Comparison of ENCODE assay signal across 9 mouse cellular contexts in genomic region chr1:38202475-38203183, GRCm38 (mm10).
DNase-seq lines count a peak whose midpoint lies in the region; ATAC-seq and TF ChIP-seq lines count a peak whose summit lies in the region.
"Had no signal": no experiment of that assay in that cellular context is flagged by ENCODE, and none has a peak within 500 bp of the region (broad histone marks: within the 10 kb centered on the region; RNA-seq: fewer than 3 reads in every experiment).

No protein-coding gene starts in this region.

- WGBS in lung, embryonic 14.5 days = 64% methylated on average over 10 of the region's 10 CpGs
- WGBS in kidney, embryonic 14.5 days = 65% methylated on average over 10 of the region's 10 CpGs

- H3K9ac ChIP-seq in lung, embryonic 14.5 days = no peak overlapping the region
- H3K9ac ChIP-seq in kidney, embryonic 14.5 days (ENCODE audit: low read depth, low read length) = no peak overlapping the region

- H3K9me3 ChIP-seq in lung, embryonic 14.5 days (ENCODE audit: low read depth, low read length) = no peaks in the 10 kb centered on the region
- H3K9me3 ChIP-seq in kidney, embryonic 14.5 days (ENCODE audit: control insufficient read depth, low read length) = no peaks in the 10 kb centered on the region

- DNase-seq in CD4-positive, CD25-positive, alpha-beta regulatory T cell, adult 2 months (ENCODE audit: low read depth, low spot score) = peak; percentile 7
- peak; percentile 72 for DNase-seq in lung, embryonic 14.5 days
- no peak for DNase-seq in lung, adult 18-20 months
- DNase-seq in adrenal gland, postnatal 4 days (ENCODE audit: low spot score in 2 of 2) = peak; percentile 10 to 15
- no peak for DNase-seq in right cerebral cortex, adult 18-20 months
- no peak for DNase-seq in frontal cortex, postnatal 25 days (ENCODE audit: low spot score in 2 of 2)

- no peaks in the 10 kb centered on the region for H3K27me3 ChIP-seq in lung, embryonic 14.5 days (ENCODE audit: insufficient read depth, low read length)
- H3K27me3 ChIP-seq in kidney, embryonic 14.5 days (ENCODE audit: control insufficient read depth, insufficient read depth, low read length) = no peaks in the 10 kb centered on the region

- H3K4me2 ChIP-seq in lung, embryonic 14.5 days = no peak overlapping the region
- H3K4me2 ChIP-seq in kidney, embryonic 14.5 days (replicated peaks; ENCODE audit: low read depth, low read length) = no peak overlapping the region

- peak; percentile 85 for TF ChIP-seq CTCF in lung, embryonic 14.5 days (IDR thresholded peaks at IDR 0.05; ENCODE audit: low read depth)

- no peak for ATAC-seq in CD4-positive, CD25-positive, alpha-beta regulatory T cell, adult 4 months
- ATAC-seq in lung, embryonic 14.5 days (ENCODE audit: insufficient read depth) = no peak
- ATAC-seq in kidney, embryonic 14.5 days (ENCODE audit: low FRiP score, low TSS enrichment) = peak; percentile 64; the same call in 1 of the 2 replicates

- no peaks in the 10 kb centered on the region for H3K4me1 ChIP-seq in lung, embryonic 14.5 days (ENCODE audit: insufficient read depth)
- no peaks in the 10 kb centered on the region for H3K4me1 ChIP-seq in kidney, embryonic 14.5 days (ENCODE audit: control insufficient read depth, insufficient read depth, low read length)

- H3K27ac ChIP-seq in lung, embryonic 14.5 days (ENCODE audit: low read depth) = no peak overlapping the region
- H3K27ac ChIP-seq in kidney, embryonic 14.5 days (ENCODE audit: low read depth, low read length) = no peak overlapping the region

- H3K36me3 ChIP-seq in lung, embryonic 14.5 days (ENCODE audit: insufficient read depth) = peaks cover 5% of the 10 kb centered on the region; the same call in 1 of the 2 replicates
- H3K36me3 ChIP-seq in kidney, embryonic 14.5 days (ENCODE audit: control insufficient read depth, insufficient read depth, low read length) = peaks cover 1% of the 10 kb centered on the region; the same call in 1 of the 2 replicates

- no peak overlapping the region for H3K4me3 ChIP-seq in lung, embryonic 14.5 days (ENCODE audit: low read depth, low read length)
- H3K4me3 ChIP-seq in kidney, embryonic 14.5 days (ENCODE audit: low read length) = no peak overlapping the region
- H3K4me3 ChIP-seq: myocyte had no signal

Comparison
In these comparisons a context has a peak if more than half of its experiments do, and no peak if none do; other contexts are left out.
1. DNase-seq: peak in CD4-positive, CD25-positive, alpha-beta regulatory T cell, adult 2 months (single experiment), lung, embryonic 14.5 days (single experiment) and adrenal gland, postnatal 4 days (2 of 2); none in lung, adult 18-20 months (0 of 2), right cerebral cortex, adult 18-20 months (single experiment) and frontal cortex, postnatal 25 days (0 of 2).